Mouse (Mus musculus) heart, embryonic 14.5 days (tissue): ENCODE results near the gene Dgkz. TPM values are rescaled to one million over a fixed set of nuclear protein-coding genes. Genes with fewer than 3 reads are reported as not detected.

Experiments used
- ATAC-seq: fragments of 200-750 bp; cut with Nextera tagmentation; 2 replicates; pipeline ENCODE4 v1.8.0; 2017; ENCODE audit warnings: low read depth, moderate TSS enrichment; ENCODE audit not compliant: insufficient number of reproducible peaks, insufficient read depth, low FRiP score
- H3K27ac ChIP-seq, 2 experiments: fragments of 200-500 bp in 1 of 2; fragments of 300-500 bp in 1 of 2; sonication (generic) in 1 of 2; replicated peaks in 1 of 2; 2 replicates each; pipeline ENCODE4 v1.5.1; 2012 to 2014; ENCODE audit warnings: low read depth in 2 of 2, low read length in 2 of 2, control low read depth in 1 of 2, mild to moderate bottlenecking in 1 of 2, mixed read lengths in 1 of 2; ENCODE audit not compliant: control insufficient read depth in 1 of 2, insufficient read depth in 1 of 2
- H3K27me3 ChIP-seq: fragments of 300-500 bp; sonication (generic); 2 replicates; pipeline ENCODE4 v1.6.1; 2014; ENCODE audit warnings: mild to moderate bottlenecking, low read length, control low read depth; ENCODE audit not compliant: control insufficient read depth, insufficient read depth
- H3K36me3 ChIP-seq: fragments of 300-500 bp; sonication (generic); 2 replicates; pipeline ENCODE4 v1.6.1; 2014; ENCODE audit warnings: mild to moderate bottlenecking, control low read depth, low read length, mixed read lengths; ENCODE audit not compliant: control insufficient read depth, insufficient read depth
- H3K4me1 ChIP-seq, 2 experiments: fragments of 200-500 bp in 1 of 2; fragments of 300-500 bp in 1 of 2; sonication (generic) in 1 of 2; 2 replicates each; pipeline ENCODE4 v1.6.1; 2012 to 2014; ENCODE audit warnings: low read length in 2 of 2, control low read depth in 1 of 2, mixed read lengths in 1 of 2; ENCODE audit not compliant: control insufficient read depth in 2 of 2, insufficient read depth in 2 of 2
- H3K4me2 ChIP-seq: fragments of 300-500 bp; sonication (generic); 2 replicates; pipeline ENCODE4 v1.6.1; 2014; ENCODE audit warnings: mild to moderate bottlenecking, low read length
- H3K4me3 ChIP-seq, 2 experiments: fragments of 200-500 bp in 1 of 2; fragments of 300-500 bp in 1 of 2; sonication (generic) in 1 of 2; 2 replicates each; pipeline ENCODE4 v1.5.1; 2012 to 2014; ENCODE audit warnings: low read length in 2 of 2, mild to moderate bottlenecking in 2 of 2, control low read depth in 1 of 2, low read depth in 1 of 2, moderate library complexity in 1 of 2; ENCODE audit not compliant: control insufficient read depth in 1 of 2, insufficient read depth in 1 of 2
- H3K9ac ChIP-seq: fragments of 300-500 bp; sonication (generic); 2 replicates; pipeline ENCODE4 v1.6.1; 2014; ENCODE audit warnings: mild to moderate bottlenecking, low read length
- H3K9me3 ChIP-seq: fragments of 300-500 bp; sonication (generic); 2 replicates; pipeline ENCODE4 v1.6.1; 2016; ENCODE audit warnings: low read length, control low read depth; ENCODE audit not compliant: control insufficient read depth
- WGBS: fragments of 180-500 bp; shearing (Covaris S2); extraction: QIAGEN DNeasy Blood & Tissue Kit; methylation state at CpG from one replicate; pipeline ENCODE4 v1.1.7; 2014; 5-methylcytosine and 5-hydroxymethylcytosine counted together
- polyA plus RNA-seq: library from polyadenylated mRNA; unstranded; fragments of >200 nt; fragmentation: Nextera tagmentation; extraction: Ambion mirVana; gene quantifications from 2 replicates; pipeline ENCODE4 v1.2.1, GENCODE M21; 2014

Dgkz gene
- polyA plus RNA-seq, 1 experiment from 2014 or later = 47.8 TPM

DNA sequence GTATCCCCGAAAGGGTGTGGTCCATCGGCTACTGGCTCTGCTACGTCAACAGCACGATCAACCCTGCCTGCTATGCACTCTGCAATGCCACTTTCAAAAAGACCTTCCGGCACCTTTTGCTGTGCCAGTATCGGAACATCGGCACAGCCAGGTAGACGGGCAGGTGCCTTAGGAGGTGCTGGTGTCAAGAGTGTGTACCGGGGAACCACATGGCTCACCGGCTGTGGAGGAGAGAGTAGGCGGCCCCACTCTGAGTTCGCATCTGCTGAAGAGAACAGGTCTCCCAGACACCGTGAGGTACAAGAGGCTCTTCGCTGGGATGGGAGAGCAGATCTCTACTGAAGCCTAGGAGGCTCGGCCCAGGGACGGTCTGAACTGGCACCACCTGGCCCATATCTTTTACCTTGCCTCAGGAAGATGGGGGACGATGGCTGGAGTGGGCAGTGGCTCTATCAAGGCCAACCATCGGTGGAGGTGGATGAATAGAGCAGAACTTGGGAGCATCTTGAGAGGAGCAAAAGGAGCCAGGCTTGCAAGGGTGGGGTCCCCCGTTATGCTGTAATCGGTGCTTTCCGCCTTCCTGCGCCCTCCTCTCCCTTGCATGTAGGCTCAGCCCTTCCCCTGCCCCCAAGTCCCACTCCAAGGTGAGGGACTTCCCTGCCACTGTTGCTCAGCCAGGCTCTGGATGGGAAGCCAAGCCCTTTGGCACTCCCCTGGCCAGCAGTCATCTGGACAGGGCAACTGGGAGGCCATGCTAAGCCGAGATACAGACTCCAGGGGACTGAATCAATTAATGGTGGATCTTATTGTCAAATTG lies 46.9 kb downstream of the Dgkz start:
- 67% methylated on average over 23 of the region's 23 CpGs for WGBS
- no peak overlapping the region for H3K27ac ChIP-seq
- H3K9me3 ChIP-seq = no peaks in the 10 kb centered on the region
- peaks cover 11% of the 10 kb centered on the region for H3K27me3 ChIP-seq
- peaks cover 11% of the 10 kb centered on the region for H3K36me3 ChIP-seq
- no peak overlapping the region for H3K4me3 ChIP-seq
- H3K4me1 ChIP-seq = peaks cover 23 to 34% of the 10 kb centered on the region in 2 experiments
- H3K4me2 ChIP-seq = peak overlapping the region; percentile 55; the same call in 1 of the 2 replicates
- no peak overlapping the region for H3K9ac ChIP-seq
- no peak for ATAC-seq

DNA sequence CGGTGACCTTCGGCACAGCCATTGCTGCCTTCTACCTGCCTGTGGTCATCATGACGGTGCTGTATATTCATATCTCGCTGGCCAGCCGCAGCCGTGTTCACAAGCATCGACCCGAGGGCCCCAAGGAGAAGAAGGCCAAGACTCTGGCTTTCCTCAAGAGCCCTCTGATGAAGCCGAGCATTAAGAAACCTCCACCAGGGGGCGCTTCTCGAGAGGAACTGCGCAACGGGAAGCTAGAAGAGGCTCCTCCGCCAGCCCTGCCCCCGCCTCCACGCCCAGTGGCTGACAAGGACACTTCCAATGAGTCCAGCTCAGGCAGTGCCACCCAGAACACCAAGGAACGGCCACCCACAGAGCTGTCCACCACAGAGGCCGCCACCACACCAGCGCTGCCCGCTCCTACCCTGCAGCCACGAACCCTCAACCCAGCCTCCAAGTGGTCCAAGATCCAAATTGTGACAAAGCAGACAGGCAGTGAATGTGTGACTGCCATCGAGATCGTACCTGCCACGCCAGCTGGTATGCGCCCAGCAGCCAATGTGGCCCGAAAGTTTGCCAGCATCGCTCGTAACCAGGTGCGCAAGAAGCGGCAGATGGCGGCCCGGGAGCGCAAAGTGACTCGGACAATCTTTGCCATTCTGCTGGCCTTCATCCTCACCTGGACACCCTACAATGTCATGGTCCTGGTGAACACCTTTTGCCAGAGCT lies 47.7 kb downstream of the Dgkz start:
- no peak overlapping the region; the same call in 1 of the 2 replicates for H3K9ac ChIP-seq
- peak overlapping the region; percentile 55 for H3K4me2 ChIP-seq
- H3K9me3 ChIP-seq = no peaks in the 10 kb centered on the region
- peaks cover 23 to 28% of the 10 kb centered on the region in 2 experiments for H3K4me1 ChIP-seq
- WGBS = 35% methylated on average over 34 of the region's 34 CpGs
- peaks cover 3% of the 10 kb centered on the region for H3K36me3 ChIP-seq
- H3K4me3 ChIP-seq = peak overlapping the region; percentile 11 to 16; a peak in 1 of 4 replicates
- peaks cover 18% of the 10 kb centered on the region for H3K27me3 ChIP-seq
- no peak for ATAC-seq
- H3K27ac ChIP-seq = no peak overlapping the region

DNA sequence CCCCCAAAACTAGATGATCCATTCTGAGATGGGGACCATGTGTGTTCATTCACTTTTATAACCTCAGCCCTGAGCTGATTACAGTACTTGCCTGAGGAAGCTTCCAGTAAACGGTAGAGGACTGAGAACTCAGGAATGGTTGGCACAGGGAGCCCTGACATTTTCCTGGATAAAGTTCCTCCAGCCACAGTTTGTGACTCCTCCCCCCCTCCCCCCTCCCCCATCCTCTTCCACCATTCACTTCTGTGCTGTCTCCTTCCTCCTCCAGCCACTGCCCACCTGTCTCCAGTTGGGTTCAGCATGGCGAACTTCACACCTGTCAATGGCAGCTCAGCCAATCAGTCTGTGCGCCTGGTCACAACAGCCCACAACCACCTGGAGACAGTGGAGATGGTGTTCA lies 48.7 kb downstream of the Dgkz start, which contains the start of gene Chrm4:
Gene Chrm4 (plus strand): TSS at position 301 of the 400 bp plus-strand sequence.
- peaks cover 29% of the 10 kb centered on the region for H3K27me3 ChIP-seq
- 86% methylated on average over 3 of the region's 3 CpGs for WGBS
- peak within 1 kb of the TSS; percentile 55 for H3K4me2 ChIP-seq
- H3K4me1 ChIP-seq = peaks cover 15 to 23% of the 10 kb centered on the region in 2 experiments
- H3K9ac ChIP-seq = no peak within 1 kb of the TSS; the same call in 1 of the 2 replicates
- no peaks in the 10 kb centered on the region for H3K9me3 ChIP-seq
- no peak for ATAC-seq
- H3K4me3 ChIP-seq = peak within 1 kb of the TSS; percentile 11 to 16; a peak in 1 of 4 replicates
- no peaks in the 10 kb centered on the region for H3K36me3 ChIP-seq
- H3K27ac ChIP-seq = no peak within 1 kb of the TSS

DNA sequence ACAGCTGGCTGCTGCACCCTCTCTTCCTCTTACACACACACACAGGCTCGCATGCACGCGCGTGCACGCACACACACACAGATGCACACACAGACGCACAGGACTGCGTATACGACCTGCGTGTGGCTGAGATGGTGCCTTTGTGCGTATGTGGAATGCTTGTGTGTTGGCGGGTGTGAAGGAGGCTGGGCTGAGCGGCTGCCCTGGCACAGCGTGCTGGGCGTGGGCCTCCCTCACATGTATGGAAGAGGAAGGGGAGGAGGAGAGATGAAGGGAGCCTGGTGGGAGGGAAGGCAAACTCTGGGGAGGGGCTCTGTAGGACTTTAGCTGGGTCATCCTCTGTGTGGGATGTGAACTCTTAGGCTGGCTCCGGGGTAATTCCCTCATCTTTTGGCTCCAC lies 50.2 kb downstream of the Dgkz start:
- H3K4me3 ChIP-seq = no peak overlapping the region
- no peak for ATAC-seq
- H3K27me3 ChIP-seq = peaks cover 44% of the 10 kb centered on the region
- 79% methylated on average over 15 of the region's 15 CpGs for WGBS
- H3K9me3 ChIP-seq = no peaks in the 10 kb centered on the region
- no peak overlapping the region for H3K27ac ChIP-seq
- H3K4me1 ChIP-seq = peaks cover 20 to 22% of the 10 kb centered on the region in 2 experiments
- H3K4me2 ChIP-seq = no peak overlapping the region
- H3K9ac ChIP-seq = no peak overlapping the region
- no peaks in the 10 kb centered on the region for H3K36me3 ChIP-seq

DNA sequence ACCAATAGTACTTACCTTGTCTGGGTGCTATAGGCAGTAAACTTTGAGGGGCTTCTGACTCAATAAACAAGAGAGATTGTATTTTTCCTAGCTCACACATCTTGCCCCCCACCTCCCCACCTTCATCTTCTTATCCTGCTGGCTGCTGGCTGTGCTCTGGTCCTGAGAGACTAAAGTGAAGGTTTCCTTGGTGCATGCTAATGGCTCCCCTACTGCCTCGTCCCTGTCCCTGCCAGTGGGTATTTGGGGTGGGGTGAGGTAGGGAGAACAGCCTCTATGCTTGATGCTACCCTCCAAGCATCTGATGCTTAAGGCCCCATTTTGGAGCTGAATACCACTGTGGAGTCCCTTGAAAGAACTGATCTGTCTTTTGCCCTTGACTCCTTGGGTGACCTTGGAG lies 50.9 kb downstream of the Dgkz start:
- Histone ChIP-seq H3K9me3 (no peaks in the 10 kb centered on the region), H3K36me3 (no peaks in the 10 kb centered on the region), H3K9ac (no peak overlapping the region), H3K4me3 (no peak overlapping the region), H3K27me3 (peaks cover 46% of the 10 kb centered on the region), H3K4me1 (peaks cover 15 to 16% of the 10 kb centered on the region in 2 experiments), H3K4me2 (no peak overlapping the region), H3K27ac (no peak overlapping the region)
- ATAC-seq = no peak
- 68% methylated on average over 1 of the region's 1 CpGs for WGBS

DNA sequence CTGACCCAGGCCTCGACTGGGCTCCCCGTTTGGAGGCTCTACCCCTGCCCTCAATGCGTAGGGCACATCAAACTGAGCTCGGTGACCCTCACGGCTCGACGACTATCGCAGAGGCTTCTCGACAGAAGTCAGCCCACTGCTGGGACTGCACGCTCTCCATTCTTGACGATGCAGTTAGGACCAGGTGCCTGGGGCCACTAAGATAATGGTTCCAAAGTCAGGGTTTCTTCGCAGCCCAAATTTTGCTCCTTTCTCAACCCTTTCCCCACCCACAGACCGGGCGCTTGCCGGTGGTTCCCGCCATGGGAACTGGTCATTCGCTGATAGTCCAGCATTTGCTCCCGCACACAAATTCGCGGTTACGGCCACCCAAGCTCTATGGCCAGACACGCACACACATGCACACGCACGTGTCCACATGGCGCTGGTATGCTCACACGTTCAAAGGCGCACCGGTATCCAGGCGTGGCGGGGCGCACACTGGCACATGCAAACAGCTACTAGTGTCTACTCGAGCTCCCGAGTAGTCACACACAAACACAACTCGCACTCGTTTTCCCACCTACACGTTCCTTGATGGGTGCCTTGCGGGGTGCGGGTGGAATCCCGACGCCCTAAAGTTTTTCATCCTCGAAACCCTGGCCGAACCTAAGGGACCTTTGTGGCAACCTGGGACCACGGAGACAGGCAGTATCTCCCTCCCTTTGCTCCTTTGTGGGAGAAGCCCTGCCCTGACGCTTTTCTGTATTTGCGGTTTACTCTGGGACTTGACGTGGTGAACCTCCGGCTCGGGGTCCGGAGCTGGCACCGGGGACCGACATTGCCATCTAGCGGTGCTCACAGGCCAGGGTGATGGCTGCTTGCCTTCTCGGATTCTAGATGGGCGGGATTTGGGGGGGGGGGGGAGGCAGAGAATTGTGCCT lies 52.0 kb downstream of the Dgkz start:
- Histone ChIP-seq H3K4me2 (peak overlapping the region; percentile 60), H3K36me3 (peaks cover under 1% of the 10 kb centered on the region; the same call in 1 of the 2 replicates), H3K27me3 (peaks cover 49% of the 10 kb centered on the region), H3K4me1 (peaks cover 14 to 15% of the 10 kb centered on the region in 2 experiments), H3K9me3 (no peaks in the 10 kb centered on the region), H3K4me3 (peak overlapping the region; percentile 31 to 52), H3K9ac (no peak overlapping the region), H3K27ac (no peak overlapping the region)
- ATAC-seq = no peak
- WGBS = 5% methylated on average over 54 of the region's 54 CpGs
